Mouse (Mus musculus) heart, embryonic 16.5 days (tissue): ENCODE data around the gene Rabgef1. TPM values are rescaled to one million over a fixed set of nuclear protein-coding genes. Genes with fewer than 3 reads are reported as not detected.

Experiments
- polyA plus RNA-seq: library from polyadenylated mRNA; unstranded; fragments of >200 nt; fragmentation: Nextera tagmentation; extraction: Ambion mirVana; gene quantifications from 2 replicates; pipeline ENCODE4 v1.2.1, GENCODE M21; 2015

The Rabgef1 gene
- polyA plus RNA-seq, 1 experiment from 2014 or later: 22.0 TPM

Other genes starting within 250 kb of the Rabgef1 start
- 13.3 TPM in 2 replicates for gene Vkorc1l1, start 229.8 kb upstream of the Rabgef1 start, polyA plus RNA-seq
- 36.8 and 40.1 TPM in 2 replicates for gene Gusb, start 168.7 kb upstream of the Rabgef1 start, polyA plus RNA-seq
- gene Asl, start 142.6 kb upstream of the Rabgef1 start, polyA plus RNA-seq: 20.8 and 23.0 TPM in 2 replicates
- 24.4 and 26.2 TPM in 2 replicates for gene Crcp, start 142.5 kb upstream of the Rabgef1 start, polyA plus RNA-seq
- gene Tpst1, start 98.5 kb upstream of the Rabgef1 start, polyA plus RNA-seq: 26.5 and 27.6 TPM in 2 replicates
- gene Kctd7, start 26.9 kb upstream of the Rabgef1 start, polyA plus RNA-seq: 5.5 and 5.6 TPM in 2 replicates
- gene Tmem248, start 45.3 kb downstream of the Rabgef1 start, polyA plus RNA-seq: 21.6 and 28.5 TPM in 2 replicates
- gene Sbds, start 83.7 kb downstream of the Rabgef1 start, polyA plus RNA-seq: 60.1 and 65.7 TPM in 2 replicates
- 16.1 and 17.7 TPM in 2 replicates for gene Tyw1, start 83.8 kb downstream of the Rabgef1 start, polyA plus RNA-seq
- gene Caln1, start 197.7 kb downstream of the Rabgef1 start, polyA plus RNA-seq: 0.30 and 0.46 TPM in 2 replicates
- not detected in 2 replicates for gene A330070K13Rik, start 212.8 kb downstream of the Rabgef1 start, polyA plus RNA-seq